Mouse (Mus musculus) liver, embryonic 14.5 days (tissue): ENCODE measurements around the gene Gm49368.

Experiments
- CTCF ChIP-seq: IDR thresholded peaks from 2 replicates; pipeline ENCODE4 v1.5.1; 2016; ENCODE audit warnings: antibody characterized with exemption, low read depth, control low read depth
- EP300 ChIP-seq: IDR thresholded peaks from 2 replicates; pipeline ENCODE4 v1.6.1; 2016; ENCODE audit warnings: antibody characterized with exemption, low read depth

GRCm38 (mm10) chr7:128023565-128023964 is 38.9 kb upstream of the Gm49368 start:
- TF ChIP-seq EP300 (no peak), CTCF (no peak)
